Mouse (Mus musculus) frontal cortex, postnatal 25 days (tissue): ENCODE measurements around the gene Tex33.
A peak's percentile ranks its signal among the peaks of the same experiment; 100 is the strongest.

Experiments
- DNase-seq, 2 experiments: peaks; one replicate each; pipeline ENCODE4 v3.0.0; 2022; ENCODE audit warnings: low spot score in 2 of 2

The Tex33 gene

DNA sequence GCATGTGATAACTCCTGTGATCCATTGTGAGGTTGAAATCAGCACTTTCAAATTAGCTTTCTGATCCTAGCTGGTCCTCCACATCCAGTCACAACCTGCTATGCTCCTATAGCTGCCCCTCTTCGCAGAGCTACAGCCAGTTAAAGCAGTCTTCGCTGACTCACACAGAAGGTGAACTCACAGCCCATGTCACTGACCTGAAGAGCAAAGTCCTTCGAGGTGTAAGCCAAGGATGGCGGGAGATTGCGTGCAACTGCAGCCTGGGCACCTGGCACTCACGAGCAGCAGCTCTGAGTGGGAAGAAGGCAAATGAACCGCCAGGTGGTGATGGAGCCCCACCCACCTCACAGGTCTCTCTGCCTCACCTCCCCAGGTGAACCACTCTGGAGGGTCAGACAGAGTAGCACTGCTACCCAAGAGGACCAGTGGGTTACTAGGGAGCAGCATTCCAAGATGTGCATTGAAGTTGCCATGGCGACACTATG is at the start of gene Tex33:
TSS of gene Tex33 (minus strand) at position 435 of the 485 bp plus-strand sequence.
- DNase-seq: no peak

GRCm38 (mm10) chr15:78443857-78444256 is 48.1 kb upstream of the Tex33 start:
- DNase-seq: no peak

GRCm38 (mm10) chr15:78442231-78442630 is 46.5 kb upstream of the Tex33 start:
- no peak for DNase-seq

GRCm38 (mm10) chr15:78438973-78439372 is 43.3 kb upstream of the Tex33 start:
- no peak for DNase-seq

DNA sequence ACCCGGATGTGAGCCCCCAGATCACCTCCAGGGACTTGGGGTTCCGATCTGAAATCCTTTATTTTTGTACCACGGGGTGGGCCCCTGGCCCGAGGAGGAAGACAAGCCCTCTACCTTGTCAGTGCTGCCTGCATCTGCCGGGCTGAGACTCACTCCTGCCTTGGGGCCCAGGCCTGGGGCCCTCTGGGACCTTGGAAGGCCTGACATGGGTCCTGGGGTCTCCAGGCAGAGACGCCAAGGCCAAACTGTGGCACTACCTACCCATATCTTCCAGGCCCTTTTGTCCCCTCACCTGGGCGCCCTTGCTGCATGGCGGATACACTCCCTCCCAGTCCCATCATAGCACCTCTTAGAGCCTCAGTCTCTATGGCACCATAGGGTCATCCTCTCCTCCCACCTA is 42.8 kb upstream of the Tex33 start:
- DNase-seq: no peak

- no peak for DNase-seq
These were observed 42.3 kb upstream of the Tex33 start for GRCm38 (mm10) chr15:78438018-78438394.

DNA sequence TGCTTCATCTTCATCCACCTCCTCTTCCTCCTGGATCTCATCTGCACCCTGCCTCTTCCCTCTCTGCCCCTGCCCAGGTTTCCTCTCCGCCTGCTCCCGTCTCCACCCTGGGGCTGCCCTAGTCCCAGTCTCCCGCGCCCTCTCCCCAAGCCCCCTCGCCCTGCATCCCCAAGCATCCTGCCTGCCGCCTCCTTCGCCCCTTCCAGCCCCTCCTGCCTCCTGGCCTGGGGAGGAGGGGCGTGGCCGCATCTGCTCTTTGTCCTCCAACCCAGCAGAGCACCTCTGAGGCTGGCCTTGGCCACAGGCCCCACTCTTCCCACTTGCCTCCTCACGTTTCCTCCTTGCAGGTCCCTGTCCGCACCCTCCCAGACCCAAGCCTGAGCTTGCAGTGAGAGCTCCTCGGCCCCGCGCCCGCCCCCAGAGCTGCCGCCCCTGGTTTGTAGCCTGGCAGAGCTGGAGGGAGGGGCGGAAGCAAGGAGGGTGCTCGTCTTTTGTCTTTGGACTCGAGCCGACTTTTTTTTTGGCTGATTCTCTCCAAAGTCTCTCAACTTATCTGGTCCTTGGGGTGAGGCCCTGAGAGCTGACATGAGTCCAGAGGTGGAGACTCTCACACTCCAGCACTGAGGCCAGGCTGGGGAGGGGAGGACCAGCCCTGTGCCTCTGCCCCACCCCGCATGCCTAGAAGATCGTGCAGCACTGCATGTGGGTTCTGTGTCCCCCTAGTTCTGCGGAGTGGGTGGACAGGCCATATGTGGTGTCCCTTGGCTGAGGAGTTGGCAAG is 41.7 kb upstream of the Tex33 start:
- DNase-seq: peak in 1 of 2 experiments; percentile 63

- DNase-seq: peak; percentile 80 to 87
These were observed 40.9 kb upstream of the Tex33 start for GRCm38 (mm10) chr15:78436380-78437192.

DNA sequence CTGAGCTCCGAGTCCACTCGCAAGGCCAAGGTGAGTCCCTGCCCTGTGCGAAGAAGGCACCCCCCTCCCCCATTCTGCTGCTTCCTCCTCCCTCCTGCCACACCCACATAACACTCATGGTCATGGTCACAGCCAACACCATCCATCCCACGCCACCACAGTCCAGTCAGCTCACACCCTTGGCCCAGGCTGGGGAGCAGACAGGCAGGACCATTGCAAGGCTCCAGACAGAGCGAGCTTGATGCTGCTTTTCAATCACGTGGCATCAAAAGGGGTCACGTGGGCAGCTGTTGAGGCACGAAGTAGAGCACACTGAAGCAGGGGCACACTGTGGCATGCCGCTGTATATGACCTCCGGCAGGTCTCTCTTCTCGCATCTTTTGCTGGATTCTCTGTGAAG is 40.0 kb upstream of the Tex33 start:
- DNase-seq: no peak

- DNase-seq: no peak
These were observed 39.3 kb upstream of the Tex33 start for GRCm38 (mm10) chr15:78434896-78435520.

GRCm38 (mm10) chr15:78431541-78432121 is 35.9 kb upstream of the Tex33 start:
- DNase-seq: no peak

GRCm38 (mm10) chr15:78430874-78431273 is 35.2 kb upstream of the Tex33 start:
- no peak for DNase-seq

- no peak for DNase-seq
These were observed 34.3 kb upstream of the Tex33 start for GRCm38 (mm10) chr15:78429871-78430622.

DNA sequence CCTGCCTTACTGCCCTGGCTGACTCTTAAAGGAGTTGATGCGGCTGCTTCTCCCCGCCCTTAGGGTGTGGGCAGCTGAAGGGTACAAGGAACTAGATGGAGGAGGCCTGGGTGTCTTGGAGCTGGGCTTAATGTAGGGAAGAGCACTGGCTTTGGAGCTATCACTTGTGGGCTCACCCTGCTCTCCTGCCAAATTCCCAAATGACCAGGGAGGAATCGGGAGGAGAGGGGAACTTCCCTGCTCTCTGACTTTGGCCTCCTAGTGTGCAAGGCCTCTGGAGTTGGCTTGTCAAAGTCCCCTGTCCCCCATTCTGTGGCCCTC is 33.4 kb upstream of the Tex33 start:
- DNase-seq: no peak

DNA sequence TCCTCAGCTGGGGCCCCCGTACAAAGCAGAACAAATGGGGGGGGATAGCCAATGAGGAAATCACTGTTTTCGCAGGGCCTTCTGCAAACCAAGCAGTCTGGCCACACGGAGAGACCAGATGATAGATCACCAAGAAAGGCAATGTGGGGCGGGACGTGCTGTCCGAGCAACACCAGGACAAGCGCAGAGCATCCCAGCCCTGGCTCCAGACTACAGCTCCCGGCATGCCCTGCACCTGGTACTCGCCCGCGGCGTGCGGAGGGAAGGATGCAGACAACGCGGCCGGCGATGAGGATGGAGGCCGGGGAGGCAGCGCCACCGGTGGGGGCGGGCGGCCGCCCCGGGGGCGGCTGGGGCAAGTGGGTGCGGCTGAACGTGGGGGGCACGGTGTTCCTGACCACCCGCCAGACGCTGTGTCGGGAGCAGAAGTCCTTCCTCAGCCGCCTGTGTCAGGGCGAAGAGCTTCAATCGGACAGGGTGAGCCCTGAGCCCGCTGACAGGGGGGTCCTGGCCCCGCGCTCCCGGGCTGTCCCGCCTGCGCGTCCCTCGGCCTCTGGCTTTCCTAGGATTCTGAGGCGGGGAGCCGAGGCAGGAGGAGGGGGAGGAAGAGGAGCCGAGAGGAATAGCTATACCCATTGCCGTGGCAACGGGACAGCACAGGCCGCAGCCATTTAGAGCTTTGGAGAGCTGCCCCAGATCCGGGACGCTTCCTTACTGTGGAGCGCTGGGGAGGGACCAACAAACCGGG is 32.9 kb upstream of the Tex33 start, which contains the start of gene Kctd17:
TSS of gene Kctd17 (plus strand) at position 174 of the 748 bp plus-strand sequence.
- DNase-seq: peak; percentile 52 to 66

- DNase-seq: no peak
These were observed 29.5 kb upstream of the Tex33 start for GRCm38 (mm10) chr15:78425230-78425629.

- no peak for DNase-seq
These were observed 28.8 kb upstream of the Tex33 start for GRCm38 (mm10) chr15:78424507-78424906.

GRCm38 (mm10) chr15:78422046-78422956 is 26.6 kb upstream of the Tex33 start:
- peak; percentile 72 to 85 for DNase-seq

GRCm38 (mm10) chr15:78420395-78420794 is 24.7 kb upstream of the Tex33 start:
- DNase-seq: no peak
